In the genomic region with DNA sequence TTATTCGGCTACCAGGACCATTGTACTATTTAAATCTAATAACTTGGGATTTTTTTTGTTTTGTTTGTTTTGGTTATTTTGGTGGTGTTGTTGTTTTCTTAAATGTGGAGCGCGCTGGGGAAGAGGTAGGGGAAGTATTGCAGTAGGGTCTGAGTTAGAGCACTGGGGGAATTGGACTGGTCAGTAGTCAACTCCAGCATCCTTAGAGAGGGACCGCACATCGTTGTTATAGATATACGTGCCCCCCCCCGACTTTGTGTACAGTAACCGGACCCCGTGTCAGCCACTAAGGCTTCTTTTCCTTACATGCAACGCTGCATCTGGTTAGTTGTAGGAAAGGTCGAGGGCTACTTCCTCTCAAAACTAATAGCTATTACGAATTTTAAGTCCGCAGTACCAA, we compare ENCODE assay signal across 8 mouse cellular contexts.
DNase-seq lines count a peak whose midpoint lies in the region; ATAC-seq and TF ChIP-seq lines count a peak whose summit lies in the region.

No protein-coding gene starts in this region.

- H3K4me2 ChIP-seq in kidney, embryonic 16.5 days (replicated peaks; ENCODE audit: low read depth, low read length) = peak overlapping the region; percentile 89
- H3K4me2 ChIP-seq in intestine, postnatal 0 days (replicated peaks; ENCODE audit: low read depth) = peak overlapping the region; percentile 76
- H3K4me2 ChIP-seq in neural tube, embryonic 12.5 days (replicated peaks) = peak overlapping the region; percentile 75

- peak overlapping the region; percentile 82 for H3K4me3 ChIP-seq in kidney, embryonic 16.5 days (ENCODE audit: low read length)
- peak overlapping the region; percentile 71 for H3K4me3 ChIP-seq in forebrain, embryonic 10.5 days
- peak overlapping the region; percentile 84 for H3K4me3 ChIP-seq in intestine, postnatal 0 days (ENCODE audit: low read depth, low read length)
- H3K4me3 ChIP-seq in neural tube, embryonic 12.5 days = peak overlapping the region; percentile 75

- intact Hi-C loops in left cerebral cortex, postnatal 25 days (cut with DNase I) = loop anchor here (5.0 kb wide), 2 partner anchors 46 to 136 kb away; no protein-coding TSS in a partner anchor

- peak overlapping the region; percentile 84 for H3K9ac ChIP-seq in kidney, embryonic 16.5 days (replicated peaks; ENCODE audit: low read length)
- H3K9ac ChIP-seq in intestine, postnatal 0 days (ENCODE audit: low read depth, low read length) = peak overlapping the region; percentile 91
- H3K9ac ChIP-seq in neural tube, embryonic 12.5 days = peak overlapping the region; percentile 81

- no peaks in the 10 kb centered on the region for H3K27me3 ChIP-seq in kidney, embryonic 16.5 days (ENCODE audit: insufficient read depth, low read length)
- H3K27me3 ChIP-seq in forebrain, embryonic 10.5 days (ENCODE audit: poor library complexity, severe bottlenecking) = peaks cover 54% of the 10 kb centered on the region
- H3K27me3 ChIP-seq in intestine, postnatal 0 days (replicated peaks; ENCODE audit: control insufficient read depth, insufficient read depth, low read length) = no peaks in the 10 kb centered on the region
- no peaks in the 10 kb centered on the region for H3K27me3 ChIP-seq in neural tube, embryonic 12.5 days (replicated peaks)

- H3K27ac ChIP-seq in kidney, embryonic 16.5 days (ENCODE audit: low read length) = peak overlapping the region; percentile 97
- H3K27ac ChIP-seq in forebrain, embryonic 10.5 days = no peak overlapping the region
- peak overlapping the region; percentile 99; the same call in 1 of the 2 replicates for H3K27ac ChIP-seq in intestine, postnatal 0 days (ENCODE audit: low read depth, low read length)
- H3K27ac ChIP-seq in neural tube, embryonic 12.5 days = 0 out of 2 replicates have a peak overlapping the region, but pooled peaks have one; percentile 84

- ATAC-seq in kidney, embryonic 16.5 days (ENCODE audit: low FRiP score, low TSS enrichment) = no peak
- no peak for ATAC-seq in intestine, postnatal 0 days
- no peak for ATAC-seq in neural tube, embryonic 12.5 days (ENCODE audit: low FRiP score, low read depth)

- peaks cover 36% of the 10 kb centered on the region for H3K4me1 ChIP-seq in kidney, embryonic 16.5 days (ENCODE audit: insufficient read depth, low read length)
- peaks cover 52% of the 10 kb centered on the region for H3K4me1 ChIP-seq in forebrain, embryonic 10.5 days
- peaks cover 13% of the 10 kb centered on the region for H3K4me1 ChIP-seq in intestine, postnatal 0 days (replicated peaks; ENCODE audit: control insufficient read depth, insufficient read depth, low read length)
- H3K4me1 ChIP-seq in neural tube, embryonic 12.5 days = peaks cover 39% of the 10 kb centered on the region

- no peaks in the 10 kb centered on the region for H3K36me3 ChIP-seq in kidney, embryonic 16.5 days (ENCODE audit: insufficient read depth, low read length)
- H3K36me3 ChIP-seq in forebrain, embryonic 10.5 days (replicated peaks) = no peaks in the 10 kb centered on the region
- H3K36me3 ChIP-seq in intestine, postnatal 0 days (ENCODE audit: control insufficient read depth, insufficient read depth) = no peaks in the 10 kb centered on the region; the same call in 1 of the 2 replicates
- H3K36me3 ChIP-seq in neural tube, embryonic 12.5 days = no peaks in the 10 kb centered on the region

- no peaks in the 10 kb centered on the region for H3K9me3 ChIP-seq in kidney, embryonic 16.5 days (ENCODE audit: low read length)
- no peaks in the 10 kb centered on the region for H3K9me3 ChIP-seq in forebrain, embryonic 10.5 days
- H3K9me3 ChIP-seq in intestine, postnatal 0 days (ENCODE audit: control insufficient read depth) = no peaks in the 10 kb centered on the region
- H3K9me3 ChIP-seq in neural tube, embryonic 12.5 days = no peaks in the 10 kb centered on the region

- WGBS in kidney, embryonic 16.5 days = 6% methylated on average over 13 of the region's 13 CpGs
- 24% methylated on average over 13 of the region's 13 CpGs for WGBS in forebrain, embryonic 10.5 days
- WGBS in intestine, postnatal 0 days = 8% methylated on average over 13 of the region's 13 CpGs
- WGBS in neural tube, embryonic 12.5 days = 17% methylated on average over 13 of the region's 13 CpGs

- DNase-seq in kidney, postnatal 36 days = no peak
- no peak for DNase-seq in forebrain, embryonic 10.5 days (ENCODE audit: extremely low spot score, low spot score)
- no peak for DNase-seq in left cerebral cortex, postnatal 25 days (ENCODE audit: low spot score in 2 of 2)
- DNase-seq in cerebellum, postnatal 14 days = no peak
- DNase-seq in cerebellum, adult 9-11 months = no peak

- TF ChIP-seq CTCF in intestine, postnatal 0 days (IDR thresholded peaks at IDR 0.05; ENCODE audit: low read depth) = no peak
